Mouse (Mus musculus): ENCODE results near the gene Exosc5. TPM values are rescaled to one million over a fixed set of nuclear protein-coding genes. Genes with fewer than 3 reads are reported as not detected.

Exosc5 gene
- total and polyA plus RNA-seq, 3 experiments, result 105 to 125 (median 123) TPM

DNA sequence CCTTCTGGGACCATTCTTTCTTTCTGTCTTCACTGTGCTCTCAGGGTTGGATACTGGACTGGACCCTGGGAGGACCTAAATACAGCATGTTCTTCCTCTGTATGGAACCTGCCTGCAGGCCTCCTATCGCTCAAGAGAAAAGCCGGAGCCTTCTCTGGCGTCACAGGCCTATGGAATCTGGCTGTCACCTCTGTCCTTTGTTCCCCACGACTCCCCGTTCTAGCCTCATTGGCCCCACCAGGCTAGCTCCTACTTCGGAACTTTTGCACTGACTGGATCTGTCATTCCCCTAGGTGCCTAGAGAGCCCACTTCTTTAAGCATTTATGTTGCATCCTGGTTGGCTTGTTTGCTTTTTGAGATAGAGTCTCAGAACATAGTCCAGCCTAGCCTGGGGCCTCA, 25.7 kb downstream of the Exosc5 start:
- DNase-seq (ENCODE audit: extremely low read depth), result no peak
- Histone ChIP-seq H3K27ac (ENCODE audit: insufficient read depth, low read depth) (no peak overlapping the region), H3K4me3 (replicated peaks in 1 of 3; ENCODE audit: low read depth in 2 of 3, low read length in 2 of 3, poor library complexity in 1 of 3) (no peak overlapping the region), H3K27me3 (replicated peaks) (no peaks in the 10 kb centered on the region), H3K4me2 (ENCODE audit: insufficient read depth, low read depth, poor library complexity, severe bottlenecking) (no peak overlapping the region), H3K79me2 (replicated peaks; ENCODE audit: control insufficient read depth, extremely low read depth, insufficient read depth, poor library complexity, severe bottlenecking) (peaks cover 16% of the 10 kb centered on the region), H3K4me1 (ENCODE audit: control insufficient read depth in 1 of 2, insufficient read depth in 2 of 2) (peaks cover 23 to 56% of the 10 kb centered on the region in 2 experiments), H3K9me3 (replicated peaks; ENCODE audit: low read length) (no peaks in the 10 kb centered on the region), H3K36me3 (replicated peaks in 1 of 2; ENCODE audit: control insufficient read depth in 1 of 2, insufficient read depth in 1 of 2, low read length in 1 of 2) (peaks cover 0 to 28% of the 10 kb centered on the region in 2 experiments), H3K9ac (ENCODE audit: insufficient read depth, low read depth) (no peak overlapping the region)
- dilution Hi-C loops (cut with MboI; ENCODE audit: extremely low pct_ligation_motif_present, extremely low pct_unique_long_range_greater_than_20kb, low sequenced_read_pairs) (no loop called here), in situ Hi-C loops (cut with MboI; ENCODE audit: low pct_ligation_motif_present, low pct_unique_long_range_greater_than_20kb, low sequenced_read_pairs) (no loop called here)
- TF ChIP-seq POLR2AphosphoS2 (IDR thresholded peaks at IDR 0.05; ENCODE audit: low read depth, low read length), result no peak
- TF ChIP-seq NRF1 (IDR thresholded peaks at IDR 0.05; ENCODE audit: low read depth, low read length), result no peak
- TF ChIP-seq GABPA (IDR thresholded peaks at IDR 0.05; ENCODE audit: insufficient replicate concordance, low read depth, low read length), result no peak
- TF ChIP-seq ETS1 (conservative IDR thresholded peaks at IDR 0.05; ENCODE audit: low read depth, low read length), result no peak
- TF ChIP-seq POLR2A (IDR thresholded peaks at IDR 0.05; ENCODE audit: low read depth, low read length), result no peak
- TF ChIP-seq ZNF384 (IDR thresholded peaks at IDR 0.05; ENCODE audit: low read depth, low read length), result no peak
- no peak for TF ChIP-seq RAD21 (IDR thresholded peaks at IDR 0.05; ENCODE audit: low read depth, low read length)
- no peak for TF ChIP-seq SMC3 (IDR thresholded peaks at IDR 0.05; ENCODE audit: low read depth, low read length)
- TF ChIP-seq MAZ (IDR thresholded peaks at IDR 0.05; ENCODE audit: low read depth, low read length), result no peak
- no peak for TF ChIP-seq CHD2 (IDR thresholded peaks at IDR 0.05; ENCODE audit: low read length)
- TF ChIP-seq EP300 (IDR thresholded peaks at IDR 0.05; ENCODE audit: low read length), result no peak
- TF ChIP-seq BHLHE40 (IDR thresholded peaks at IDR 0.05; ENCODE audit: low read depth, low read length), result no peak
- no peak for TF ChIP-seq ZC3H11A (IDR thresholded peaks at IDR 0.05; ENCODE audit: low read depth, low read length)
- no peak for TF ChIP-seq JUN (IDR thresholded peaks at IDR 0.05; ENCODE audit: insufficient read depth, low read depth, low read length)
- no peak for TF ChIP-seq MYC (IDR thresholded peaks at IDR 0.05; ENCODE audit: low read depth, low read length)
- TF ChIP-seq MAFK (IDR thresholded peaks at IDR 0.05; ENCODE audit: insufficient replicate concordance, low read length), result no peak
- TF ChIP-seq PAX5 (IDR thresholded peaks at IDR 0.05; ENCODE audit: low read length), result no peak
- TF ChIP-seq CHD1 (IDR thresholded peaks at IDR 0.05; ENCODE audit: low read depth, low read length), result no peak

DNA sequence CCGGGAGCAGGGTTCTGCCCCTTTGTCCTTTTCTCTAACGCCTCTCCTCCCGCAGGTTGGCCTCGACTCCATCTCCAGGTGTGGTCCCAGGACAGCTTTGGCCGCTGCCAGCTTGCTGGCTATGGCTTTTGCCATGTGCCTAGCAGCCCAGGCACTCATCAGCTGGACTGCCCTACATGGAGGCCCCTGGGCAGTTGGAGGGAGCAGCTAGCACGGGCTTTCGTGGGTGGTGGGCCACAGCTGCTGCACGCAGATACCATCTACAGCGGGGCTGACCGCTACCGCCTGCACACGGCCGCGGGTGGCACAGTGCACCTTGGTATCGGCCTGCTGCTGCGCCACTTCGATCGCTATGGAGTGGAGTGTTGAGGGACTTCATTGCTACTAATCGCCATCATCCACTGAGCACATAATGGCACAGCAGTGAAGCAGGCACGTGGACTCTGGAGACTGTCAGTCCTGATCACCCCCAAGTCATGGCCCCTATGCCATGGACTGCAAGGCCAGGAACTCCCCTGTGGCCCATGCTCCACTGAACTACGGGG, 27.0 kb downstream of the Exosc5 start:
- Histone ChIP-seq H3K4me2 (ENCODE audit: insufficient read depth, low read depth, poor library complexity, severe bottlenecking) (no peak overlapping the region), H3K4me1 (ENCODE audit: control insufficient read depth in 1 of 2, insufficient read depth in 2 of 2) (peaks cover 27 to 62% of the 10 kb centered on the region in 2 experiments), H3K79me2 (replicated peaks; ENCODE audit: control insufficient read depth, extremely low read depth, insufficient read depth, poor library complexity, severe bottlenecking) (peaks cover 21% of the 10 kb centered on the region), H3K27ac (ENCODE audit: insufficient read depth, low read depth) (no peak overlapping the region), H3K9me3 (replicated peaks; ENCODE audit: low read length) (no peaks in the 10 kb centered on the region), H3K4me3 (replicated peaks in 1 of 3; ENCODE audit: low read depth in 2 of 3, low read length in 2 of 3, poor library complexity in 1 of 3) (peak overlapping the region in 1 of 3 experiments; percentile 73), H3K27me3 (replicated peaks) (no peaks in the 10 kb centered on the region), H3K9ac (ENCODE audit: insufficient read depth, low read depth) (no peak overlapping the region), H3K36me3 (replicated peaks in 1 of 2; ENCODE audit: control insufficient read depth in 1 of 2, insufficient read depth in 1 of 2, low read length in 1 of 2) (peaks cover 2 to 36% of the 10 kb centered on the region in 2 experiments)
- no peak for DNase-seq (ENCODE audit: extremely low read depth)
- dilution Hi-C loops (cut with MboI; ENCODE audit: extremely low pct_ligation_motif_present, extremely low pct_unique_long_range_greater_than_20kb, low sequenced_read_pairs) (no loop called here), in situ Hi-C loops (cut with MboI; ENCODE audit: low pct_ligation_motif_present, low pct_unique_long_range_greater_than_20kb, low sequenced_read_pairs) (no loop called here)
- TF ChIP-seq ZC3H11A (IDR thresholded peaks at IDR 0.05; ENCODE audit: low read depth, low read length) (no peak), SIN3A (IDR thresholded peaks at IDR 0.05; ENCODE audit: low read length) (no peak), ZKSCAN1 (IDR thresholded peaks at IDR 0.05; ENCODE audit: borderline replicate concordance, low read depth, low read length) (no peak), JUN (IDR thresholded peaks at IDR 0.05; ENCODE audit: insufficient read depth, low read depth, low read length) (no peak), CTCF (conservative IDR thresholded peaks at IDR 0.05 in 1 of 2, IDR thresholded peaks at IDR 0.05 in 1 of 2; ENCODE audit: low read depth in 2 of 2, low read length in 2 of 2) (no peak), RCOR1 (conservative IDR thresholded peaks at IDR 0.05; ENCODE audit: low read depth, low read length) (no peak), POLR2A (IDR thresholded peaks at IDR 0.05; ENCODE audit: low read depth, low read length) (no peak), MAFK (IDR thresholded peaks at IDR 0.05; ENCODE audit: insufficient replicate concordance, low read length) (no peak), SMC3 (IDR thresholded peaks at IDR 0.05; ENCODE audit: low read depth, low read length) (no peak)
